Mouse (Mus musculus) CD4-positive naive resting alpha-beta T cell, adult 76 days (primary cell): Measurements from ENCODE around the gene Slc22a28. TPM values are rescaled to one million over a fixed set of nuclear protein-coding genes. Genes with fewer than 3 reads are reported as not detected.

Experiments
- total RNA-seq: library from RNA; stranded (reverse); gene quantifications from one replicate; pipeline ENCODE4 v1.2.4, GENCODE M21; 2023

Gene Slc22a28
- total RNA-seq: not detected

DNA sequence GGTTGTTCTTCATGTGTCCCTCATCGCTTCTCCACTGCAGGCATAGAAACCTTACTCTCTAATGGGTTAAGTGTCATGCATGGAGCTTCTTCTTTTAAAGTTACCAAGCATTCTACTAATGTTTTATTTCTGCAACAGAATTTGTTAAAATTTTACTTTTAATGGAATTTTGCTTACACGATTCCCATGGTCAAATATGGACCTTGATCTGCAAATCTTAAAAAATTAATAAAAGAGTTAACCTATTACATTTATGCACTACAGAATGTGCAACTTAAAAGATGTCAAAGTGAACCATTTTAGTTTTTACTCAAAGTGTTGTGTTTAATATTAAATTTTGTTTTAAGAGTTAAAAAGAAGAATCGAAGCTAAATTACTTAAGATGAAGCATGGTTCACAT, at the start of gene Slc22a28:
Gene Slc22a28 (minus strand): TSS at position 102 of the 400 bp plus-strand sequence.

Other genes with a start within 250 kb of the Slc22a28 start
- not detected for gene Slc22a27, start 166.0 kb downstream of the Slc22a28 start, total RNA-seq
- not detected for gene Slc22a29, start 86.9 kb upstream of the Slc22a28 start, total RNA-seq